Mouse (Mus musculus) megakaryocyte-erythroid progenitor cell, adult 5-6 weeks (primary cell): ENCODE measurements around the gene Evl. TPM values are rescaled to one million over a fixed set of nuclear protein-coding genes. Genes with fewer than 3 reads are reported as not detected.

ENCODE experiments used
- ATAC-seq: replicated peaks from 2 replicates; pipeline ENCODE4 v1.8.0; 2016; ENCODE audit warnings: mild to moderate bottlenecking, inconsistent platforms; ENCODE audit not compliant: severe bottlenecking, poor library complexity, low FRiP score, low TSS enrichment
- total RNA-seq, 2 experiments: library from RNA; stranded (forward) in 1 of 2; stranded (reverse) in 1 of 2; fragments of 200-1000, 215-1000 nt in 1 of 2; fragments of >200 nt in 1 of 2; fragmentation: Nextera tagmentation in 1 of 2; gene quantifications; 2 replicates each; pipeline ENCODE4 v1.2.3; 2014 to 2017

Gene Evl
- total RNA-seq, 2 experiments from 2014 or later = 11.1 to 26.8 TPM

DNA sequence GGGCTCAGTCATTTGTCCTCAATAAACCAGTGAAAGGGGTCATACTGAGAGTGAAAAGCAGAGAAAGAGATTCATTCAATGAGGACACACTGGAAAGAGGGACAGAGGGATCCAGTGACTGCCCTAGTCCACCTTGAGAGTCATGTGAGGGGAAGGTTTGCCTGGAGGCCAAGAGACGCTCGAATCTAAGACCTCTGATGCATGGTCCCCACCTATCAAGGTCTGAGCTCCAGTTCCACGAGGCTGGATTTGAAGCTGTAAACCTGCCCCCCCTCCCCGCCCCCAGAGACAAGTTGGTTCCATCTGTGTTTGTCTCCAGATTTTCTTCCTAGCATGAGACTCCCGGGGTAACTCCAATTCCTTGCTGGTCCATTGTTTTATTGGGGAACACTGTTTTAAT, 161.3 kb downstream of the Evl start:
- ATAC-seq = no peak

DNA sequence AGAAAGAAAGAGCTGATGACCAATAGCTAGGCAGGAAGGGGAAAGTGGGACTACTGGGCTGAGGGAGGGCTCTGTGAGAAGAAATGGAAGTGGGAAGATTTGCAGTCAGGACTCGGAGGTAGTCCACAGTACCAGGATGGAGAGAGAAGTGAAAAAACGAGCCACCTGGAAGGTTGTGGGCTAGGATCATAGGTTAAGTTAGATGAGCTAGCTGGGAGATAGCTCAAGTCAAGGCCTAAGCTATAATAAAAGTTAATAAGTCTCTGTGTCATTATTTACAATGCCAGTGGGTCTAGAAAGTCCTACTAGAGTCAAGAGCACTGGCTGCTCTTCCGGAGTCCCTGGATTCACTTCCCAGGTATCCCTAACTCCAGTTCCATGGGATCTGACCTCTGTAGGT, 164.0 kb downstream of the Evl start:
- ATAC-seq = no peak

DNA sequence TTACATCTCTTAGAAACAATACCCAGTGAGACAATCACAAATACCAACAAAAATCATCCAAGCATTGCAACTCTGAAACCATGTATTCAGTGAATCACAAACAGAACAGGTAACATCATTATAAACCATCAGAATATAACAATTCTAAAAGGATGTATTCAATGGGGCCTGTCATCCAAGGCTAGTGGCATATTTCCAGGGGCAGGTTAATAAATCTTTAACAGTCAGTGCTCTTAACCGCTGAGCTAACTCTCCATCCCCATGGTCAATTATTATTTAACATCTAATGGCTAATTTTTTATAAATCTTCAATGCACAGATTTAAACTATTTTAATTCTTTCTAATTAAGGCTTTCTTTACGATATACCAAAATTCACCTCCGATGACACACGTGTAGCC, 167.9 kb downstream of the Evl start:
- no peak for ATAC-seq

- no peak for ATAC-seq
These were observed 169.3 kb downstream of the Evl start for GRCm38 (mm10) chr12:108723841-108724240.

GRCm38 (mm10) chr12:108734386-108734785, 179.9 kb downstream of the Evl start:
- ATAC-seq = no peak

DNA sequence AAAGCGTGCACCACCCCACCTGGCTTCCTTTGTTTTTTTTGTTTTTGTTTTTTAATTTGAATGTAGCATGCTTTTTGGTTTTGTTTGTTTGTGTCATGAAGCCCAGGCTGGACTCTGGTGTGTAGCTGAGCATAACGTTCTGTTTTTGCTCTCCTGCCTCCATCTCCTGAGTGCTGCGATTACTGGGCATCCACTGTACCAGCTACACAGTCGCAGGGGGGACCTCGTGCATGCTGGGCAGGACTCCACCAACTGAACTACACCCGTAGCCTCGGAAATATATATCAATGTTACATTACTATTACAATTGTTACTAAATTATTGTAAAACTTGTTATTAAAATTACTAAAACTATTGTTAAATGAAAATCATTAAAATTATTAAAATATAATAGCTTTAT, 183.3 kb downstream of the Evl start:
- no peak for ATAC-seq

Other genes starting within 250 kb of the Evl start
- not detected in 2 replicates for gene Hhipl1, start 248.4 kb upstream of the Evl start, total RNA-seq (2014; fragmentation: Nextera tagmentation)
- gene Hhipl1, start 248.4 kb upstream of the Evl start, total RNA-seq (2017) = not detected in 2 replicates
- 1.0 TPM in 1 of 2 replicates, not detected in the other for gene Cyp46a1, start 220.3 kb upstream of the Evl start, total RNA-seq (2014; fragmentation: Nextera tagmentation)
- 0.23 TPM in 1 of 2 replicates, not detected in the other for gene Cyp46a1, start 220.3 kb upstream of the Evl start, total RNA-seq (2017)
- not detected in 2 replicates for gene Eml1, start 183.8 kb upstream of the Evl start, total RNA-seq (2014; fragmentation: Nextera tagmentation)
- gene Eml1, start 183.8 kb upstream of the Evl start, total RNA-seq (2017) = not detected in 2 replicates
- gene Degs2, start 147.6 kb downstream of the Evl start, total RNA-seq (2014; fragmentation: Nextera tagmentation) = not detected in 2 replicates
- gene Degs2, start 147.6 kb downstream of the Evl start, total RNA-seq (2017) = not detected in 2 replicates
- gene Yy1, start 238.3 kb downstream of the Evl start, total RNA-seq (2014; fragmentation: Nextera tagmentation) = 52.3 and 58.0 TPM in 2 replicates
- 61.4 and 70.3 TPM in 2 replicates for gene Yy1, start 238.3 kb downstream of the Evl start, total RNA-seq (2017)